Mouse (Mus musculus) MN1 (cell line): Measurements from ENCODE around the gene Col19a1.

Experiments
- DNase-seq: peaks from one replicate; pipeline ENCODE4 v3.0.0-alpha.2; 2016; ENCODE audit warnings: low spot score

Gene Col19a1

DNA sequence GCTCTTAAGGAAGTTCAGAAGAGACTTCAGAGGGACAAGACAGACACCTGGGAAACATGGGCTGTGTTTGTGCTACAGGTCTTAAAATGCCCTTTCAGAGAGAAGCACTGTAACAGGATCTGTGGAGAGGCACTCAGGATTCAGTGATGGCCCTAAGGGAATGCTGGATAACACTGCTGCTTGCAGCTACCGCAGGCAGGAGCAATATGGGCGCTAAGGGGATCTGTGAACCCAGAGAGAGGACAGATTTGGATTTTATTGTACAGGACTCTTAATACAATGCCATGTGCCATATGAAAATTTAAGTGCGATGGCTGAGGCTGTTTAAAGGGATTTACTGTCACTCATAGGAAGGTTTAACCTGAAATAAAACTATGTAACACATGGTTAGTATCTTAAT is 270.8 kb downstream of the Col19a1 start:
- no peak for DNase-seq

DNA sequence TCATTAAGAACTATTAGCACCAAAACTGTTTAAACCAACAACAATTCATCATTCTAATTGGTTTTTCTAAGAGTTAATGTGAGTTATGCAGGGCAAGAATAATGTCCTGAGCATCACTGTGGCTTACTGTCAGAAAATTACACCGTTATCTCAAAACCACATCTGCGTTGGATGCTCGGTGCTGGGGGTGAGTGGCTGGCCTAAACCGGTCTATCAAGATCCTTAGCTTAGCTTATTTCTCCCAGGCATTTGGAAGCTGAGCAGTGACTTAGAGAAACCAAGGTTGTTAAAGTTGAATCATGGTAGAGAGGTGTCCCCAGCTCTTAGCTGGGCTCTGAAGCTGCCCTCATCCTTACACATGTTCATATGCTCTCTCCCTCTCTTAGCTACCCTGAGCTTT is 276.4 kb downstream of the Col19a1 start:
- DNase-seq, result no peak

DNA sequence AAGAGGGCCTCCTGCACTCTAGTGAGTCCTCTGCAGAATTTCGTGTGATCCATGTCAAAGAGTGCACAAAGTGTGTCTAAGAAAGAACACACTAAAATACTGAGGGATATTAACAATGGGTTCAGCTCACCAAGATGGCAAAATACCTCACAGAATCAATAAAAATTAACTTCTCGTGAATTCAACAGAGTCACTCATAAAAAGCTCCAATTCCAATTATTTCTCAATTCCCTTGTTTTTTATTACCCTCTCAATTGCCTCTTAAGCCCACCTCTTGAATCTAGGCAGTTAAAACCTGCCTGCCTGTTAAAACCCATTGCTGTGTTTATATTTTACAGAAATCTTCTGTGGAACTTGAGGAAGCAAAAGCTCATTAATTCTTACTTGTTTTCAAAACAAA is 277.1 kb downstream of the Col19a1 start:
- no peak for DNase-seq

DNA sequence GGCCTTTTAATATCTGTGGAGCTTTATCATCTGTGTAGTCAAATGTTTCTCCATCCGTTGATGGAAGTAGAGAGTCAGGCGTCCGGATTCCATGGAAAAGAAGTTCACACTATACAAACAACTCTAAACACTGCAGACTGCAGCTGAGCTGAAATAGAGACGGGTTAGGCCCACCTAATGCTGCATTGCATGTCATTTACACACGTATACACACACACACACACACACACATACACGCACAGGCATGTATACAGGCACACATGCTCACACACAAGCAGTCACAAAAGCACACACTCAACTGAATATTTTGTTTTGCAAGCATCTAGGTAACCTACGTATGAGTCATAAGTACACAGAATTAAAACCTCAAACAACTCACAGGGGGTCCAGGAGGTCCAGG is 284.2 kb downstream of the Col19a1 start:
- DNase-seq, result no peak

DNA sequence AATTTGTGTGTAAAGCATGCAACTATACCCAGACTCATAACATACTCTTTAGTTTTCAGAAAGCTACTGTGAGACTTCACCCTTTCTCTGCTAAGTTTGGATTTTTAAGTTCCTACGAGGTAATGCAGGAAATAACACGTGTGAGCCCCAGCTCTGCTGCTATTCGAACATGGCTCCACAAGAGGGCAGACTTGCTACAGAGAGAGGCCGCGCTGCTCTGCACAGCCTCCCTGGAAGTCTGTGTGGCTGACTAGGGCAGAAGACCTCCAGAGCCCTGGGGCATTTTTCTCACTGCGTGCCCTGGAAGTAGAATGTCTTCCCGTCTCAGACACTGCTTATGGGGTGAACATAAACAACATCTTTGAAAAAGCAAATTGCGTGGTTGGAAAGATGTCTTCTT is 284.6 kb downstream of the Col19a1 start:
- peak; percentile 16 for DNase-seq

DNA sequence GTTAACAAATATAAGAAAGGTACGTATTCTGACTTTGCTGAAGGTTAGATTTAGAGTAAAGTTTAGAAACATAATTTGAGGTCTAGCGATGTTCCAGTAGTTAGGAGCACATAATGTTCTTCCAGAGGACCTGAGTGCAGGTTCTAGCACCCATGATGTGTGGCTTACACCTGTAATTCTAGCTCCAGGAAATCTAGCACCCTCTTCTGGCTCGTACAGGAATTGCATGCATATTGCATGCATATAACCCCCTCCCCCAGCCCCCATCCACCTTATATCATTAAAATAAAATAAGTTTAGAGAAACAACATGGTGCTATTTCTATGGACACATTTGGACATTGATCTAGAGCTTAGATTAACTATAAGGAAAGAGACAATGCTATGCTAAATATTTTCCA is 286.6 kb downstream of the Col19a1 start:
- DNase-seq, result no peak

DNA sequence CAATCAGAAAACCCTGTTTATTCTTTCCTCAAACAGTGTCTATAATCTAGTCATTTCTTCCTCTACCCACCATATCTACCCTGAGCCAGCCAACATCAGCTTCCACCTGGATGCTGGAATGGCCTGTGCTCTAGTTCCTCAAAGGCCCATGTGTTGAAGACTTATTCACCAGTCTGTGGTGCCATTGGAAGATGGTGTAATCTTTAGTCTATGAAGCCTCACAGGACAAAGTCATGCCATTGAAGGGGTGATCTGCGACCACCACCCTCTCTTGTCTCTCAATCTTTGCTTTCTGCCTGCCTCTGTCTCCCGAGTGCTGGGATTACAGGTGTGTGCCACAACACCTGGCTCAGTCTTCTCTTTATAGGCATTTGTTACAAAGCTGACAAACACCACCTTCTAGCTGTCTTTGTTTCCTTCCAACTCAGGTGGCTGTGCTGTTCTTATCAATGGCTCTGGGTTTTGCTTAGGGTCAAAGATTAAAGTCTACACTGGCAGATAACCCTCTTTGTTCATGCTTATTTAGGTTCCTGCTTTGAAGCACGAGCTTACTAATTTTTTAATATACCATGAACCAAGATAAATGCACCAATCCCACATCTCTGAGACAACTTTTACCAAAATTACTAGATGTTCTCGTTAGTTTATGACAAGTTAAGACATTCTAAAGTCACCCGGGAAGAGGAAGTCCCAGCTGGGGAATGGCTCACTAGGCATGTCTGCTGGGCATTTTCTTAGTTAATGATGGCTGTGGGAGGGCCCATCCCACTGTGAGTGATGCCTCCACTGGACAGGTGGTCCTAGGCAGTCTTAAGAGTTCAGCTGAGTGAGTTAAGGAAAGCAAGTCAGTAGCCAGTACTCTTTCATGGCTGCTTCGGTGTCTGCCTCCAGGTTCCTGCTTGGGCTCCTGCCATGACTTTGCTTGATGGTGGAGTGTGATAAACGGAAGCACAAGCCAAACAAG is 292.0 kb downstream of the Col19a1 start:
- no peak for DNase-seq

DNA sequence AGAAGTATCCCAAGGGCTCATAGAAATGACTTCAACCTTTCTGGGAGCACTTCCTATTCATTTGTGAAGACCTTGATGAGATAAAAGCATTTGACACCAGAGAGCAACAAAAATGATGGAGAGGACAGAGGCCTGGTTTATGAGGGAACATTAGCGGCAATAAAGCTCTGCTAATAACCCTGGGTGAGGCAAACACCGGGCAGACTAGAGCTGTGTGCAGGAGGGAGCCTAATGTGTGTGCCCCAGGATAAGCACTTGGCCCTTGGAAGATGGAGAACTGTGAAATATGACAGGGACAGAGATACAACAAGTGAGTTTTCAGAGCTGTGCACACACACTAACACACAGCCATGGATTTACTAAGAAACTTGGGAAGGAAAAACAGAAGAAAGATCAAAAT is 294.8 kb downstream of the Col19a1 start:
- DNase-seq, result no peak

DNA sequence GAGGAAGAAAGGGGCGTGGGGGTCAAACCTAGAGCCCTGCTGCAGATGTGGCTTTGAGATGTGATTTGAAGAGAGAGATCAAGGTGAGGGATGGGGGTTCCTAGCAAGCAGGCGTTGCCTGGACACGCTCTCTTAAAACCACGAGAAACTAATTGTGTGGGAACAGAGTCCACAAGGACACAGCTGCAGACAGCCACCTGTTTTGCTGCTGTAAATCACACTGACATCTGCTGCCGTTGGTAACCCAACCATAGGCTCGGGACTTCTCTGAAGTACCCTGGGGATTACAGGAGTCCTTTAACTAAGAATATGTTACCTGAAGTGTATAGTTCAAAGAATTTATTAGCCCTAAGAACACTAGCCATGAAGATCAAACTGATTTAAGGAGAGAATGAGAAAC is 300.9 kb downstream of the Col19a1 start:
- no peak for DNase-seq

DNA sequence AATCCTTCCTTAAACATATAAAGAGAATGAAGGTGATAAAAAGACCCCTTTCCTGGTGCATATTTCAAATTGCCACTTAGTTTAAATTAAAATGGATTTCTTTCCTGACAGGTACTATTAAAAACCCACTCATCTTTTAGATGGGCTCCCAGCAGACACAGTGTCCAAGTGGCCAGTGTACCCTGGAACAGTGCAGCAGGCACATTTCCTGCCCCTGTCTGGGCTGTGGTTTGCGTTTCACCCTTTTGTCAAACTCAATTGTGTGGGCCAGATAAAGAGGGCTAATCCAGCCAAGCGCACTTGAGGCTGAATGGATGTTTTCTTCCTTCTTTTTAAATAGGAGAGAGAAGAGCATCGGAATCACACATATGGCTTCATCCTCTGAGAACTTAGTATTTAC is 320.2 kb downstream of the Col19a1 start:
- DNase-seq, result no peak

DNA sequence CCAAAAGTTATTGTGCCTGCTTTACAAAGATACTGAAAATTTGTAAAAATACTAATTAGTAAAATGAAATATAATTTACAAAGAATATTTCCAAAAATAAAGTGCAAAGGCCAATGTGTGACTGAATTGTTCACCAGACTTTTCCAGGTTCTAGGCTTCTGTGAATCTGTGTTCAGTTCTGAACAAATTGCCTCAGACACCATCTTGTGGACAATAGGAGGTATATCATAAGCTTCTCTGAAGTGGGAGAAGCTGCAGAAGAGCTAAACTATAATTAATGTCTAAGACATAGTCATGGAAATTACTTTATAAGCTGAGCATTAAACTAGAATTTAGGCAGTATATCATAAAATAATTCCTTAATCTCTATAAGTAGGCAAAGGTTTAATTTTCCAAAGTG is 326.1 kb downstream of the Col19a1 start:
- no peak for DNase-seq

DNA sequence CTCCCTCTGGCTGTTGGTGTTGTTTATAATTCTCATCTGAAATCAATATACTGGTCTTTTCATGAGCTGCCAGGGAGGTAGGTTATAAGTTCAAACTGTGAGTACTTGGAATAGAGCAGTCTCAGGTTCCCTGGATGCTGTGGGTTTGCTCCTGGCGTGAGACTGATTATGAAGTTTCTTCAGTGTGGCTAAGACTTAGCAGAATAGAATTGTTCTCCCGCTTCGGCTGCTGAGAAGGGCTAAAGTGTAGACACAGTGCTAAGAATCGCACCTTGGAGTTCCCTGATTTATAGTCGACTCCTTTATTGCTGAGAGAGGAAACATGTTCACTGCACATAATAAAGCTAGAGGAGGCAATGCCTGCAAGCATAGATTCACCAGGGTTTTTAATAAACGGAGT is 327.9 kb downstream of the Col19a1 start:
- DNase-seq, result no peak

DNA sequence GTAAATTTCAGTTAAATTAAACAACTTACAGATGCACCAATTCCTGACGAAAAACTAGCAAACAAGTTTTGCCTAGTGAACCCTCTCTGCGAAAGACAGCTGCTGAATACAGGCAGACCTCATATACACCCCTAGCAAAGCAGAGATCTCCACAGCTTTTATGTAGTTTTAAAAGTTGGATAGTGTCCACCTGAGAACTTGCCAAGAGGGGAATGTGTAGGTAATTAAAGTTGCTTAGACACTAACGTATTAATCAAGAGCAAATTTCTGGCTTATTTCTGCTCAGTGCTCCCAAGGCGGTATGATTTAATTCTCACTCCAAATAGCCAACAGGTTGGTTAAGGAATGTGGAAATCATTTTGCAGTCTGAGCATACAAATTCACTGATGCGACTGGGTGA is 329.3 kb downstream of the Col19a1 start:
- DNase-seq, result no peak

DNA sequence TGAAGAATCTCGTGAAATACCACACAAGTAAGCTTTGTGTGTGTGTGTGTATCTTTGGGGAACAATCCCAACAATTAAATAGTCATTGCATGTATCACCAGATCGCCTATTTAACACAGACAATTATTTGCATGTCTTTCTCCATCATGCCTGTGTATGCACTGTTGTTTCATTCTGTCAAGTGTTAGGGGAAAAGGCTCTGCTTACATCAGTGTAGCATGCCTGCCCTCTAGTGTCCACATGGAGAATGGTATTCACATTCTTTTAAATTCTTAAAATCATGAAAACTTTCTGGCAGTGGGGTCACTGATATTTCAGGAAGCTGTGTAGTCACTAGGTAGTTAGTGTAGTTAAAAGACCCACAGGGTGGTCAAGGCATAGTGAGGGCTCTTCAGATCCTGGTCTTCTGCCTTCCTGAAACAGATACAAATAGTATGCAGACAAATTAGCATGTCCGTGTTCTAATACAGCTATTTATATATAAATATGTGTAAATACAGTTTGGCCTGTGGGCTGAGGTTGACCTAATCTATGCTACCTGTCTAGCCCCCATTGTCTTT is 338.1 kb downstream of the Col19a1 start:
- DNase-seq, result peak; percentile 63

DNA sequence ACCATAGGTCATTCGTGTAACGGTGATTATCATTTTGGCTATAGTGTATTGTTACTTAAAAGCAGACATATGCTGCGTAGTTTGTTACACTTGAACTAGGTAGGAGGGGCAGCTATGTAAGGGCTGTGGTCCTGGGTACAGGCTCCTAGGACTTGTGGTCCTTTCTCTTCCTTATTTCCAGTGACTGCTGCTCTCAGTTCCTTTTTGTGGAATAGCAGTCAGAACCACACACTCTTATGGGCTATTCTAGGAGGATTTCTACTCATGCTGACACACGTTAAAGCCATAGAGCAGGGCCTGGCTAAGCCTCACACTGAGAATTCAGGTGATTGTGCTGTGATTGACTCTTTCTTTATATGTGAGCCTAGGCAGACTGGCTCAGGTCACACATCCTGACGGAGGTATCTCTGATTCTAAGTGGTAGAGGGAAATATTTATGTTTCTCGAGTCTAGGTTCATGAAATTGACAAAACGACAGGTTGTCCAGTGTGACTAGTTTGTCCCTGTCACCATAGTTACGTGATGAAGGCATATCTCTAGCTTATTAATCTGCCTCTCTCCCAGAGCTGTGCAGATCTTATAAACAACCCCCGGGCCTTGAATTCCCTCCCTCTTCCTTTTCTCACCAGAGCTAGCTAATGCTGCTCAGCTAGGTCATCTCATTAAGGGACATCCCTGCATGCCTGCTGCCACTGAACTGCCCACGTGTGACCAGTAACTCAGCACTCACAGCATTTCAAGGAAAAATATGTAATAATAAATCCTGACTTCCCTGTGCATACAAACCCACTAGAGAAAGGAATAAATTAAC is 338.8 kb downstream of the Col19a1 start:
- DNase-seq, result no peak

DNA sequence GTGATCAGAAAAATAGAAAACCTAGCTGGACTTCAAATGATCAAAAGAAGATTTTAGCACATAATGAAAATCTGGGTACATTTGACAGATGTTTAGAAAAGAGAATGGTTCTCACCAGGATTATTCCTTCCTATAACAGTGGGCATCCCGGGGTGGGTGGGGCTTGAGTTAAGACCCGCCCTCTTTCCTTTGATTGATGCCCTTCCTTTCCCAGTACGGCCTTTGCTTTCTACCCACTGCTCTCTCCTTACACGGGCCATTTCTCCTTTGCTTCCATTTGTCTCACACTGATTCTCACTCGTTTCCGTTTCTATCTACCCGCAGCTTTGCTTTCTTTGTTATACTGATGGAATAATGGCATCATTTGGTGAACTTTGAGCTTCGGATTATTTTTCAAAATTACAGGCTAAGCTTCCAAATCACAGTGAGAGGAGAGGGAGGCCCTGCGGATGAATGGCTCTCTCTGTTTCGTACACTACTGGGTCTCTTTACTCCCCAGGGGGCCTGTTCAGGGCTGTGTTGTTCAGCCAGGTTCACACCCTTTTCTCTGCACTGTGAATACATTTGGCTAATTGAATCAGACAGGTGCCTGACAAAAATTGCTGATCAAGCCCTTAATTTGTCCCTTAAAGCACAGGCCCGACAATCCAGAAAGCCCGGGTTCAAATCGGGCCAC is 341.4 kb downstream of the Col19a1 start:
- no peak for DNase-seq

DNA sequence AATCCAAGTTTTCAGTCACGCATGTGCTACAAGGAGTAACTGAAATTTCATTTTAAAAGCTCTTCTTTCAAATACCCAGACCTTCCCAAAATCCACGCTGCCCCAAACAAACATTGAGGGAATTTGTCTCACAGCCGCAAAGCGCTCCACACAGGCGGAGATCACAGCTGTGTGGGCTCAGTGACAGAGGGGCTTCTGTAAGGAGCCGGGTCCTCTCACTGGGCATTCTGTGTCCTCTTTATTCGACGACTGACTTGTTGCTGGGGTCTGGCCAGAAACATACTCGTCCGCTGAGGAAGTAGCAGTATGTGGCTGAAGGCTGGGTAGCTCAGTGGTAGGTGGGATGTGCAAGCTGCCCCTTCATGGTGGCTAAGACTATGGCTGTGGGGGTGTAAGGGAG is 342.3 kb downstream of the Col19a1 start:
- DNase-seq, result no peak

DNA sequence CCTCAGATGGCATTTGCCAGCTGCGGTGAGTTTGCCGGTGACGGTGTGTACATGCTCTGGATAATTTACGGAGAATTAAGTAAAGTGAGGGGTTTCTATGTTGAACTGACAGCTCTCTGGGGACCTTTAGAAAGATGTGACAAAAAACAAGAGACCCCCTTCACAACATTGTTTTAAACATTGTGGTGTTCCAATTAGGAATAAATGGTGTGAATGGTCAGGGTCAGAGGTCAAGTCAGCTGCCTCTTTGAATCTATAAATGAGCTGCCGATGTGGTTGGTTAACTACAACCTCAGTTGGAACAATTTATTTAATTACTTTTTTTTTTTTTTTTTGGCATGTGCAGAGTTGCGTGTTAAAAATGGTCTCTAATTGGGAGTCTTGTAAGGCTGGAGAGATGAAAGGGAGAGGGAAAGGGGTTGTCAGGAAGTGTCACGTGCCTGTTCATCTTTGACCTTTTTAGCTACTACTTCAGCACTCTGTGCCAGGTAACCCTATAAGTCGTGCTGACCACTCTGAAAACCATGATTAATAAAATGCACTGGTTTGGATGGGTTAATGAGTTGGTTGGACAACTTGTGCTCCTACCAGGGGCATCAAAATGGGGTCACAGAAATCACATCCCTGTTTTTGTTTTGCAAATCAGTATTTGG is 347.1 kb downstream of the Col19a1 start:
- DNase-seq, result no peak

DNA sequence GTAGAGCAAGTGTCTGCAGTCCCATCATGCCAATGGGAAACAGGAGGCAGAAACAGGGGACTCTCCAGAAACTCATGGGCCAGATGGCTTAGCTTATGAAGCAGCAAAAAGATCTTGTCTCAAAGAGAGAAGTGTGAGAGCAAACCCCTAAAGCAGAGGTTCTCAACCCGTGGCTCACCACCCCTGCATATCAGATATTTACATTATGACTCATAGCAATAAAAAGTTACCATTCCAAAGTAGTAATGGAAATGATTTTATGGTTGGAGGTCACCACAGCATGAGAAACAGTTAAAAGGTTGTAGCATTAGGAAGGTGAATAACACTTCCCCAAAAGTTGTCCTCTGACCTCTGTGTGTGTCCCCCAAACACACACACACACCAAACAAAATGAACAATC is 350.9 kb downstream of the Col19a1 start:
- no peak for DNase-seq

DNA sequence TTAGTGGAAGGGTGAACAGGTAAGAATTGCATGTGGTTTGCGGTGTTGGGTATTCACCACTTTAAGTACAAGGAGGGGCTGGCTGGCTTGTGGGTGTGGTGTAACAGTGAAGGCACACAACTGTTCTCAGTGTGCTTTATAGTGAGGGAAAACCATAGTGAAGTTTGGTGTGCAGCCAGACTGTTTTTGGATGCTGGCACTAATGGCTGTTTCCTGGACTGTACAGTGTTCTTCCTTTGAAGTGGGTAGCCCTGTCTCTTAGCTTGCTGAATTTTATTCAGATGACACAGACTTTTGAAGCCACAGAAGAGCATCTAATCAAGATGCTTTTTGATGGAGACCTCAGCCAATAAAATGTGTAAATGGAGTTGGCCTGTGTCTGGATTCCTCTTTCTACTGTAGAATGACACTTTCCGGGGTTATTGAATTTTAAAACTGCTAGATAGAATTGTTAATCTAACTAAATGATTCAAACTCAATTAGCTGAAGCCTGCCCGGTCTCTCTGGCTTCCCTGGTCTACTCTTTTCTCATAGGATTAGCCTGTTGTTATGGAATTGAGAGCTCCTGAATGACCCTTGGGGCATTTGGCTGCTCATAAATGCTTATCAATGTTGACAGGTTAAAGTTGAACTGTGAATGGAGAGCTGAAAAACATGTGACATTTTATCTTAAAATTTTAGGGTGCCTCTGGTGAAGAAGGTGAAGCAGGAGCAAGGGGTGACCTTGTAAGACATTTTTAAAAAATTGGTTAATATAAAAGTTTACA is 355.6 kb downstream of the Col19a1 start:
- DNase-seq, result no peak

DNA sequence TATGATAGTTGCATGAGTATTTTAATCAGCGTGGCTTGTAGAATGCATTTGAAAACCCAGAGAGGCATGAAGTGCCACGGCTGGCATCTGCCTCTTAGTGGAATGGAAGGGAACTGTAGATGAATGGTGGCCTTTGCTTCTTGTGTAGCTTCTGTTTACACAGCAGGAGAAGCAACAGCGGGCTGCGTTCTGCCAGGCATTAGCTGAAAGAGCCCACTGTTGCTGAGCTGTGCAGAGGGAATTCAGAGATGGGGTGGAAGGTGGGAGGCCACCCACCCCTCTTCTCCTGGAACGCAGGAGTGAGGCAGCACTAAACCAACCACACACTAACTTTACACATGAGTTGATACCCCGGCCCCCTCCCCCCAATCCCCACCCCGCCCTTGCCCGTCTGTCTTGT is 356.8 kb downstream of the Col19a1 start:
- no peak for DNase-seq
